In the genomic region with DNA sequence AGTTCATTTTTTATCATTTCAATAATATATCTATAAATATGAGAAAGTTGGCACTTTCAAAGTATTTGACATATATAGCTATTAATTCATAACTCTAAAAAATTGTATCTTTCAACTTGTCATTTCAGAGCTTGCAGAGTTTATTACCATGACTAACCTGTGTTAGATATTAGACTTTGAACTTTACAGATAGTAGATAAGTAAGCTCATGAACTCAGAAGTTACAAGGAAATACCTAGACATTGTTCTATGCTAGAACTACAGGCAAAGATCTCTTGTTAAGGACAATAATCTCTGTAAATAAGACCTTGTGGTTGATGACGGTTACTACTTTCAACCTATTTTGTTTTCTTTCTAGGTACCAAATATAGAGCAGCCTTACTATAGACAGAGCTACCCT, we compare ENCODE assay signal across 21 mouse cellular contexts.
A peak's percentile ranks its signal among the peaks of the same experiment; 100 is the strongest.
DNase-seq lines count a peak whose midpoint lies in the region; ATAC-seq and TF ChIP-seq lines count a peak whose summit lies in the region.
"Had no signal": no experiment of that assay in that cellular context is flagged by ENCODE, and none has a peak within 500 bp of the region (broad histone marks: within the 10 kb centered on the region; RNA-seq: fewer than 3 reads in every experiment).

No protein-coding gene starts in this region.

- DNase-seq in spleen, postnatal 36 days (ENCODE audit: low spot score in 2 of 2), result no peak
- DNase-seq in spleen, postnatal 10 days (ENCODE audit: low spot score in 2 of 2), result no peak
- DNase-seq: adrenal gland, adult 2 months; adrenal gland, adult 8-10 months; adrenal gland, postnatal 10 days; adrenal gland, postnatal 14 days; adrenal gland, postnatal 25 days; adrenal gland, postnatal 36 days; B cell, adult 2 months; cerebellum, adult 11 months; cerebellum, adult 11-12 months; cerebellum, adult 18-20 months had no signal

- no peak for TF ChIP-seq CTCF in intestine, postnatal 0 days (IDR thresholded peaks at IDR 0.05; ENCODE audit: low read depth)

- H3K9ac ChIP-seq in intestine, embryonic 15.5 days, result no peak overlapping the region
- no peak overlapping the region for H3K9ac ChIP-seq in intestine, embryonic 16.5 days (ENCODE audit: low read depth, low read length)
- H3K9ac ChIP-seq in intestine, postnatal 0 days (ENCODE audit: low read depth, low read length), result no peak overlapping the region
- no peak overlapping the region for H3K9ac ChIP-seq in midbrain, embryonic 13.5 days (replicated peaks)

- no peak overlapping the region for H3K27ac ChIP-seq in intestine, embryonic 15.5 days
- no peak overlapping the region for H3K27ac ChIP-seq in intestine, embryonic 16.5 days (ENCODE audit: low read length)
- no peak overlapping the region for H3K27ac ChIP-seq in intestine, postnatal 0 days (ENCODE audit: low read depth, low read length)
- no peak overlapping the region for H3K27ac ChIP-seq in midbrain, embryonic 13.5 days

- no peaks in the 10 kb centered on the region for H3K36me3 ChIP-seq in intestine, embryonic 15.5 days
- H3K36me3 ChIP-seq in intestine, embryonic 16.5 days (ENCODE audit: control insufficient read depth, insufficient read depth, low read length), result no peaks in the 10 kb centered on the region
- H3K36me3 ChIP-seq in intestine, postnatal 0 days (ENCODE audit: control insufficient read depth, insufficient read depth), result no peaks in the 10 kb centered on the region
- H3K36me3 ChIP-seq in midbrain, embryonic 13.5 days, result no peaks in the 10 kb centered on the region
- H3K36me3 ChIP-seq: G1E had no signal

- no peak overlapping the region for H3K4me2 ChIP-seq in intestine, embryonic 15.5 days (replicated peaks)
- H3K4me2 ChIP-seq in intestine, embryonic 16.5 days (ENCODE audit: low read depth, low read length), result no peak overlapping the region
- H3K4me2 ChIP-seq in intestine, postnatal 0 days (replicated peaks; ENCODE audit: low read depth), result no peak overlapping the region
- H3K4me2 ChIP-seq in midbrain, embryonic 13.5 days (replicated peaks), result no peak overlapping the region

- no peaks in the 10 kb centered on the region for H3K4me1 ChIP-seq in intestine, embryonic 15.5 days (replicated peaks)
- peaks cover 6% of the 10 kb centered on the region for H3K4me1 ChIP-seq in intestine, embryonic 16.5 days (ENCODE audit: control insufficient read depth, insufficient read depth, low read length)
- no peaks in the 10 kb centered on the region; the same call in 1 of the 2 replicates for H3K4me1 ChIP-seq in intestine, postnatal 0 days (replicated peaks; ENCODE audit: control insufficient read depth, insufficient read depth, low read length)
- no peaks in the 10 kb centered on the region for H3K4me1 ChIP-seq in midbrain, embryonic 13.5 days (replicated peaks)

- no peak overlapping the region for H3K4me3 ChIP-seq in intestine, embryonic 15.5 days (replicated peaks)
- H3K4me3 ChIP-seq in intestine, embryonic 16.5 days (ENCODE audit: low read length), result no peak overlapping the region
- no peak overlapping the region for H3K4me3 ChIP-seq in intestine, postnatal 0 days (ENCODE audit: low read depth, low read length)
- no peak overlapping the region for H3K4me3 ChIP-seq in midbrain, embryonic 13.5 days (replicated peaks)

- no peaks in the 10 kb centered on the region for H3K9me3 ChIP-seq in intestine, embryonic 15.5 days
- no peaks in the 10 kb centered on the region for H3K9me3 ChIP-seq in intestine, embryonic 16.5 days (ENCODE audit: control insufficient read depth, low read length)
- H3K9me3 ChIP-seq in intestine, postnatal 0 days (ENCODE audit: control insufficient read depth), result no peaks in the 10 kb centered on the region
- no peaks in the 10 kb centered on the region for H3K9me3 ChIP-seq in midbrain, embryonic 13.5 days
- H3K9me3 ChIP-seq: G1E had no signal

- H3K27me3 ChIP-seq in intestine, embryonic 15.5 days (replicated peaks), result no peaks in the 10 kb centered on the region
- H3K27me3 ChIP-seq in intestine, embryonic 16.5 days (replicated peaks; ENCODE audit: control insufficient read depth, insufficient read depth, low read length), result no peaks in the 10 kb centered on the region
- H3K27me3 ChIP-seq in intestine, postnatal 0 days (replicated peaks; ENCODE audit: control insufficient read depth, insufficient read depth, low read length), result no peaks in the 10 kb centered on the region
- H3K27me3 ChIP-seq in midbrain, embryonic 13.5 days, result no peaks in the 10 kb centered on the region
- H3K27me3 ChIP-seq: CH12.LX, Patski had no signal

- ATAC-seq in intestine, embryonic 15.5 days, result peak; percentile 92
- ATAC-seq in intestine, embryonic 16.5 days, result peak; percentile 95
- ATAC-seq in intestine, postnatal 0 days, result peak; percentile 88
- no peak for ATAC-seq in midbrain, embryonic 13.5 days
- ATAC-seq: activated CD4-positive, CD25-positive, alpha-beta regulatory T cell, adult 4 months; CD4-positive, CD25-positive, alpha-beta regulatory T cell, adult 4 months; Patski had no signal

- WGBS in intestine, embryonic 15.5 days, result 77% methylated on average over 1 of the region's 1 CpGs
- WGBS in intestine, embryonic 16.5 days, result 67% methylated on average over 1 of the region's 1 CpGs
- 44% methylated on average over 1 of the region's 1 CpGs for WGBS in intestine, postnatal 0 days
- 92% methylated on average over 1 of the region's 1 CpGs for WGBS in midbrain, embryonic 13.5 days
